9 mouse cellular contexts compared by ENCODE assay signal in the genomic region with DNA sequence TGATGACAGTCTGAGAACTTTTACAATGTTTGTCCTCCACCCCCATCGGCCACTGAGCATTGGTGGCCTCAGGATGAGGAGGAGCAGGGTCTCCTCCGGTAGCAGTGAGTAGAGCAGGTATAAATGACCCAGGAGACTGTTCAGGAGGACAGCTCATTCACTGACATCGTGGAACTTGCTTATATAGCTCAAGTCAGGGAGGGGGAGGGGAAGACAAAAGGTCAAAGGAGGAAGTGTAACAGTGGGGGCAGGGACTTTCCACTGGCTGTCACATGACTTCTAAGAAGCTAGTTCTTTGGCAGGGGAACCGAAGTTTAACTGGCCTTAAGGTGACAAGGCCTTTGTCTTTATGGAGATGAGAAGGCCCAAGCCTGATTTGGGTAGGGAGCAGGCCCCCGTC. TPM values are rescaled to one million over a fixed set of nuclear protein-coding genes. Genes with fewer than 3 reads are reported as not detected.
DNase-seq lines count a peak whose midpoint lies in the region; ATAC-seq and TF ChIP-seq lines count a peak whose summit lies in the region.
"Had no signal": no experiment of that assay in that cellular context is flagged by ENCODE, and none has a peak within 500 bp of the region (broad histone marks: within the 10 kb centered on the region; RNA-seq: fewer than 3 reads in every experiment).

No protein-coding gene starts in this region.

- TF ChIP-seq POLR2A in MEL (IDR thresholded peaks at IDR 0.05; ENCODE audit: control insufficient read depth in 1 of 2, insufficient read depth in 1 of 2, low read depth in 1 of 2, low read length in 2 of 2, poor library complexity in 1 of 2): no peak

- H3K27me3 ChIP-seq in intestine, embryonic 15.5 days (replicated peaks): no peaks in the 10 kb centered on the region
- H3K27me3 ChIP-seq in intestine, embryonic 16.5 days (replicated peaks; ENCODE audit: control insufficient read depth, insufficient read depth, low read length): no peaks in the 10 kb centered on the region
- H3K27me3 ChIP-seq in MEL (ENCODE audit: control insufficient read depth in 1 of 2, insufficient read depth in 2 of 2, low read length in 2 of 2): no peaks in the 10 kb centered on the region
- H3K27me3 ChIP-seq in liver, embryonic 13.5 days: no peaks in the 10 kb centered on the region
- no peaks in the 10 kb centered on the region for H3K27me3 ChIP-seq in forebrain, embryonic 13.5 days
- H3K27me3 ChIP-seq: embryonic facial prominence, embryonic 15.5 days had no signal

- H3K27ac ChIP-seq in intestine, embryonic 15.5 days: no peak overlapping the region
- no peak overlapping the region for H3K27ac ChIP-seq in intestine, embryonic 16.5 days (ENCODE audit: low read length)
- H3K27ac ChIP-seq in MEL (ENCODE audit: control insufficient read depth, low read depth, low read length): peak overlapping the region; percentile 45
- H3K27ac ChIP-seq in liver, embryonic 13.5 days: no peak overlapping the region
- H3K27ac ChIP-seq in forebrain, embryonic 13.5 days: no peak overlapping the region
- H3K27ac ChIP-seq: embryonic facial prominence, embryonic 15.5 days had no signal

- no peaks in the 10 kb centered on the region for H3K9me3 ChIP-seq in intestine, embryonic 15.5 days
- no peaks in the 10 kb centered on the region for H3K9me3 ChIP-seq in intestine, embryonic 16.5 days (ENCODE audit: control insufficient read depth, low read length)
- H3K9me3 ChIP-seq in MEL (replicated peaks; ENCODE audit: insufficient read depth, low read length): no peaks in the 10 kb centered on the region
- no peaks in the 10 kb centered on the region for H3K9me3 ChIP-seq in liver, embryonic 13.5 days (replicated peaks)
- no peaks in the 10 kb centered on the region for H3K9me3 ChIP-seq in forebrain, embryonic 13.5 days (replicated peaks)
- H3K9me3 ChIP-seq: embryonic facial prominence, embryonic 15.5 days had no signal

- no peak overlapping the region for H3K4me2 ChIP-seq in intestine, embryonic 15.5 days (replicated peaks)
- H3K4me2 ChIP-seq in intestine, embryonic 16.5 days (ENCODE audit: low read depth, low read length): no peak overlapping the region
- no peak overlapping the region for H3K4me2 ChIP-seq in liver, embryonic 13.5 days
- no peak overlapping the region for H3K4me2 ChIP-seq in forebrain, embryonic 13.5 days
- H3K4me2 ChIP-seq: embryonic facial prominence, embryonic 15.5 days had no signal

- DNase-seq in MEL (ENCODE audit: low read depth, low spot score): peak; percentile 91
- DNase-seq in liver, embryonic 13.5 days: peak; percentile 17
- peak; percentile 92 to 95 for DNase-seq in spleen, postnatal 36 days (ENCODE audit: low spot score in 2 of 2)
- DNase-seq in c-Kit-positive CD71-positive TER-119-positive erythroid progenitor cells, embryonic 14.5 days (ENCODE audit: low spot score): no peak
- no peak for DNase-seq in MN1 (ENCODE audit: low spot score)

- H3K79me2 ChIP-seq in MEL (ENCODE audit: control insufficient read depth, insufficient read depth, low read length, poor library complexity): no peaks in the 10 kb centered on the region

- no peak for TF ChIP-seq CTCF in MEL (IDR thresholded peaks at IDR 0.05 in 2 of 3, conservative IDR thresholded peaks at IDR 0.05 in 1 of 3; ENCODE audit: control insufficient read depth in 1 of 3, insufficient read depth in 1 of 3, low read depth in 2 of 3, low read length in 3 of 3, poor library complexity in 1 of 3, severe bottlenecking in 1 of 3)

- H3K4me1 ChIP-seq in intestine, embryonic 15.5 days (replicated peaks): no peaks in the 10 kb centered on the region
- H3K4me1 ChIP-seq in intestine, embryonic 16.5 days (ENCODE audit: control insufficient read depth, insufficient read depth, low read length): no peaks in the 10 kb centered on the region
- peaks cover 5 to 12% of the 10 kb centered on the region in 2 experiments; a peak in 3 of 4 replicates for H3K4me1 ChIP-seq in MEL (ENCODE audit: control insufficient read depth in 1 of 2, insufficient read depth in 2 of 2, low read length in 2 of 2)
- H3K4me1 ChIP-seq in liver, embryonic 13.5 days (replicated peaks): peaks cover 7% of the 10 kb centered on the region; the same call in 1 of the 2 replicates
- H3K4me1 ChIP-seq in forebrain, embryonic 13.5 days: no peaks in the 10 kb centered on the region
- H3K4me1 ChIP-seq: embryonic facial prominence, embryonic 15.5 days had no signal

- TF ChIP-seq EP300 in MEL (IDR thresholded peaks at IDR 0.05; ENCODE audit: low read depth in 1 of 2, low read length in 2 of 2): peak; percentile 27 to 66; a peak in 3 of 4 replicates

- no peak overlapping the region for H3K4me3 ChIP-seq in intestine, embryonic 15.5 days (replicated peaks)
- H3K4me3 ChIP-seq in intestine, embryonic 16.5 days (ENCODE audit: low read length): no peak overlapping the region
- no peak overlapping the region for H3K4me3 ChIP-seq in MEL (ENCODE audit: control insufficient read depth in 1 of 2, insufficient read depth in 1 of 2, low read depth in 2 of 2, low read length in 2 of 2)
- no peak overlapping the region for H3K4me3 ChIP-seq in liver, embryonic 13.5 days (replicated peaks)
- no peak overlapping the region for H3K4me3 ChIP-seq in forebrain, embryonic 13.5 days
- H3K4me3 ChIP-seq: embryonic facial prominence, embryonic 15.5 days had no signal

- peak; percentile 29; the same call in 1 of the 2 replicates for ATAC-seq in intestine, embryonic 15.5 days
- no peak for ATAC-seq in intestine, embryonic 16.5 days
- ATAC-seq in liver, embryonic 13.5 days (ENCODE audit: low read depth): 0 out of 2 replicates have a peak, but pooled peaks have one; percentile 34
- ATAC-seq in forebrain, embryonic 13.5 days: no peak

- H3K9ac ChIP-seq in intestine, embryonic 15.5 days: no peak overlapping the region
- no peak overlapping the region for H3K9ac ChIP-seq in intestine, embryonic 16.5 days (ENCODE audit: low read depth, low read length)
- H3K9ac ChIP-seq in MEL (ENCODE audit: control insufficient read depth, low read depth, low read length, poor library complexity, severe bottlenecking): peak overlapping the region; percentile 30; the same call in 1 of the 2 replicates
- H3K9ac ChIP-seq in liver, embryonic 13.5 days: no peak overlapping the region
- no peak overlapping the region for H3K9ac ChIP-seq in forebrain, embryonic 13.5 days
- H3K9ac ChIP-seq: embryonic facial prominence, embryonic 15.5 days had no signal

- no peaks in the 10 kb centered on the region for H3K36me3 ChIP-seq in intestine, embryonic 15.5 days
- H3K36me3 ChIP-seq in intestine, embryonic 16.5 days (ENCODE audit: control insufficient read depth, insufficient read depth, low read length): no peaks in the 10 kb centered on the region
- H3K36me3 ChIP-seq in MEL (ENCODE audit: control insufficient read depth in 1 of 2, insufficient read depth in 2 of 2, low read length in 2 of 2): peaks cover 0 to 11% of the 10 kb centered on the region in 2 experiments; a peak in 2 of 4 replicates
- no peaks in the 10 kb centered on the region for H3K36me3 ChIP-seq in liver, embryonic 13.5 days
- no peaks in the 10 kb centered on the region for H3K36me3 ChIP-seq in forebrain, embryonic 13.5 days (ENCODE audit: poor library complexity, severe bottlenecking)
- H3K36me3 ChIP-seq: embryonic facial prominence, embryonic 15.5 days had no signal

- 58% methylated on average over 5 of the region's 5 CpGs for WGBS in intestine, embryonic 15.5 days
- 56% methylated on average over 5 of the region's 5 CpGs for WGBS in intestine, embryonic 16.5 days
- 37% methylated on average over 5 of the region's 5 CpGs for WGBS in liver, embryonic 13.5 days (ENCODE audit: insufficient replicate concordance)
- WGBS in forebrain, embryonic 13.5 days: 66% methylated on average over 5 of the region's 5 CpGs

- no peak for TF ChIP-seq RAD21 in MEL (IDR thresholded peaks at IDR 0.05; ENCODE audit: low read depth, low read length)

TF ChIP-seq in MEL, 35 proteins besides CTCF, POLR2A, EP300 and RAD21 (continues in another document):
- TF ChIP-seq HCFC1 (IDR thresholded peaks at IDR 0.05; ENCODE audit: low read depth, low read length) (peak; percentile 51; the same call in 1 of the 2 replicates), ZNF384 (IDR thresholded peaks at IDR 0.05; ENCODE audit: low read depth, low read length) (no peak), MXI1 (IDR thresholded peaks at IDR 0.05; ENCODE audit: low read depth, low read length) (no peak), CHD2 (IDR thresholded peaks at IDR 0.05; ENCODE audit: low read length) (peak; percentile 88), MAX (IDR thresholded peaks at IDR 0.05; ENCODE audit: low read length) (no peak), UBTF (IDR thresholded peaks at IDR 0.05; ENCODE audit: borderline replicate concordance, insufficient read depth, low read depth, low read length) (no peak), TBP (IDR thresholded peaks at IDR 0.05; ENCODE audit: low read depth, low read length) (peak; percentile 66; the same call in 1 of the 2 replicates), SMC3 (IDR thresholded peaks at IDR 0.05; ENCODE audit: low read depth, low read length) (no peak), BHLHE40 (IDR thresholded peaks at IDR 0.05; ENCODE audit: borderline replicate concordance, low read depth, low read length) (peak; percentile 81), POLR2AphosphoS2 (IDR thresholded peaks at IDR 0.05; ENCODE audit: low read length) (no peak), ZC3H11A (IDR thresholded peaks at IDR 0.05; ENCODE audit: low read depth, low read length) (no peak), MAZ (IDR thresholded peaks at IDR 0.05; ENCODE audit: low read depth, low read length) (no peak), ETS1 (IDR thresholded peaks at IDR 0.05; ENCODE audit: low read depth, low read length) (peak; percentile 66), TCF12 (IDR thresholded peaks at IDR 0.05; ENCODE audit: low read depth, low read length) (0 out of 2 replicates have a peak, but pooled peaks have one; percentile 23), GATA1 (IDR thresholded peaks at IDR 0.05; ENCODE audit: low read depth, low read length) (no peak), POLR2AphosphoS5 (IDR thresholded peaks at IDR 0.05; ENCODE audit: borderline replicate concordance, low read depth, low read length) (no peak), KAT2A (conservative IDR thresholded peaks at IDR 0.05; ENCODE audit: low read depth, low read length) (no peak), ZMIZ1 (IDR thresholded peaks at IDR 0.05; ENCODE audit: low read depth, low read length) (no peak)

RNA-seq across cellular contexts. Expression of a gene that starts 8.2 kb away (rescaled TPM):
- 24.1 and 25.4 TPM in 2 replicates for polyA plus RNA-seq in intestine, embryonic 15.5 days (2015; fragmentation: Nextera tagmentation; extraction: Ambion mirVana)
- 17.6 and 21.0 TPM in 2 replicates for polyA plus RNA-seq in intestine, embryonic 16.5 days (2015; fragmentation: Nextera tagmentation; extraction: Ambion mirVana)
- total RNA-seq in MEL (2012; rRNA removed): 7.3 and 10.7 TPM in 2 replicates
- polyA plus RNA-seq in MEL (2012; ENCODE audit: insufficient read depth in 1 of 2, insufficient read length in 2 of 2, low read depth in 1 of 2, low replicate concordance in 2 of 2, missing spikeins in 1 of 2): 10 to 100 TPM; 24.6 to 56.1 TPM
- polyA plus RNA-seq in liver, embryonic 13.5 days (2015; fragmentation: Nextera tagmentation; extraction: Ambion mirVana): 12.5 and 16.6 TPM in 2 replicates
- 47.3 and 56.6 TPM in 2 replicates for polyA plus RNA-seq in forebrain, embryonic 13.5 days (2015; fragmentation: Nextera tagmentation; extraction: Ambion mirVana)

Comparison
In these comparisons a context has a peak if more than half of its experiments do, and no peak if none do; other contexts are left out.
1. ATAC-seq: peak in intestine, embryonic 15.5 days (single experiment) and liver, embryonic 13.5 days (single experiment); none in intestine, embryonic 16.5 days (single experiment) and forebrain, embryonic 13.5 days (single experiment).
2. DNase-seq: peak in MEL (single experiment), liver, embryonic 13.5 days (single experiment) and spleen, postnatal 36 days (2 of 2); none in c-Kit-positive CD71-positive TER-119-positive erythroid progenitor cells, embryonic 14.5 days (single experiment) and MN1 (single experiment).